Mouse (Mus musculus): ENCODE results near the gene Syne1.

Gene Syne1

GRCm38 (mm10) chr10:5059983-5060382 lies 491.3 kb downstream of the Syne1 start:
- no peak for DNase-seq (ENCODE audit: low spot score)

DNA sequence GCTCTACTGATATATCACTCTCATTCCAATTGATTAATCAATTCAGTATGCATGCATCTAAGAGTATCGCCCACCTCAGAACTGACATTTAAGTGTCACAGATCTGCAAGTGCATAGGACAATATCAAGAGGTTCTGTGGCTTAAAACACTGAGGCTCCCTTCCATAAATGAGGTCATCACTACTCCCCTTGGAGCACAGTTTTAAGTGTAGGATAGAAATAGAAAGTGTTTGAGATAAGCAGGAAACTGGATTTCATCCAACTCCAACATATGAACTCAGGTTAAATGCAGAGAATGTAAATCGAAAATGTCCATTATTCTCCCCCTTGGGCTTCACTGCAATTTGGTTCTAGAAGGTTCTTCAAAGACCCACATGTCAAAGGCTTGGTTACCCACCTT lies 492.4 kb downstream of the Syne1 start:
- no peak for DNase-seq (ENCODE audit: low spot score)

DNA sequence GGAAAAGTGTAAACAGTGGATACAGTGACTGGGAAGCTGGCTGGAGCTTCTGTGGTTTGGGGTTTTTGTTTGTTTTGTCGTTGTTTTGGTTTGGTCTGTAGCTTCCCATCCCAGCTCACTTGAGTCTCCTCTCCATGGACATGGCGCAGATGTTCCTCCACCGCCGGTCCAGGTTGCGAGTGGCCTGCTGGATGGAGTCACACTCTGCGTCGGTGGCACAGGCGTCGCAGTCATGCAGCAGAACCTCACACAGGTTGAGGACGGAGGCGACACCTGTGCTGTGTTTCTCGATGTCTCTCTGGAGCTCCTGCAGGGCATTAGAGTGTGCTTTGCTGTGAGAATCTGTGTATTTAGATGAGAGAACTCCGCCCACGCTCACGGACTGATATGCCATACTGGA lies 493.6 kb downstream of the Syne1 start:
- no peak for DNase-seq (ENCODE audit: low spot score)

GRCm38 (mm10) chr10:5056940-5057339 lies 494.3 kb downstream of the Syne1 start:
- no peak for DNase-seq (ENCODE audit: low spot score)

DNA sequence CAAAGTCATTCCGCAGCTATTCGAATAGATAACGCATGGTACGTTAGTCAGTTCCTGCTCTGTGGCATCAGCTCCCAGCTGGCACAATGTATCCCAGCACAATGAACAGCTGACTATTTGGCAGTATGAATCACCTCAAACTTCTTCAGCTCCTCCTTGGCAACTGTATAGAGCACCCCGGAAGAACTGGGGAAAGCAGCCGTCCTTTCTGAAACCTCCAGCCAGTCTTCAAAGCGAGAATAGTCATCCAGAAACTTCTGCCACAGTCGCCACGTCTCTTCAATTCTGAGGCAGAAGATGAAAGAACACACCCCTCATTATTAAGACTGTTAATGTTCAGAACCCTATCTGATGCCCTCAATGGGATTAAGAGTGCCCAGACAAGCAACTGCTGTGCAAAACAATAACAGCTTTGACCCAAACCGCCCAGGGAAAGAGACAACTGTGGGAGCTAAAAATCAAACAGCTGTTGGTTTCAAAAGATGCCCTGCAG lies 495.0 kb downstream of the Syne1 start:
- no peak for DNase-seq (ENCODE audit: low spot score)

- DNase-seq (ENCODE audit: low spot score): no peak
These were observed 505.6 kb downstream of the Syne1 start for GRCm38 (mm10) chr10:5045671-5046070.

GRCm38 (mm10) chr10:5045213-5045612 lies 506.1 kb downstream of the Syne1 start:
- DNase-seq (ENCODE audit: low spot score): no peak

GRCm38 (mm10) chr10:5044481-5044880 lies 506.8 kb downstream of the Syne1 start:
- DNase-seq (ENCODE audit: low spot score): no peak

DNA sequence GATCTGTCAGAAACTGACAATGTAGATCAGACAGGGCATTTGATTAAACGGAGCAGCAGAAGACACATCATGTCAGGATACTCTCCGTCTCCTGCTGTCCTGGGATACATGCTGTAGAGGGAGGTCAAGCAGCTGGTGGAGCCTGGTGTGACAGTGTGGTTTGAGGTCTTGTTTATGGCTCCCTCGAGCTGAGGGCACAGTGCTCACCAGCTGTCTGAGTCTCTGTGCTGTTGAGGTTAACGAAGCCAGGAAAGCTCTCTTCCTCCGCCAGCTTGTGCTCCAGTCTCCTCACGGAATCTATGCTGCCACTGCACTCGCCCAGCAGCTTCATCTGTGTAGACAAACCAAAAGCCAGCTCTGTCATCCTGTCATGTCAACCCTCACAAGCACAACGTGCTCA lies 510.0 kb downstream of the Syne1 start:
- no peak for DNase-seq (ENCODE audit: low spot score)

DNA sequence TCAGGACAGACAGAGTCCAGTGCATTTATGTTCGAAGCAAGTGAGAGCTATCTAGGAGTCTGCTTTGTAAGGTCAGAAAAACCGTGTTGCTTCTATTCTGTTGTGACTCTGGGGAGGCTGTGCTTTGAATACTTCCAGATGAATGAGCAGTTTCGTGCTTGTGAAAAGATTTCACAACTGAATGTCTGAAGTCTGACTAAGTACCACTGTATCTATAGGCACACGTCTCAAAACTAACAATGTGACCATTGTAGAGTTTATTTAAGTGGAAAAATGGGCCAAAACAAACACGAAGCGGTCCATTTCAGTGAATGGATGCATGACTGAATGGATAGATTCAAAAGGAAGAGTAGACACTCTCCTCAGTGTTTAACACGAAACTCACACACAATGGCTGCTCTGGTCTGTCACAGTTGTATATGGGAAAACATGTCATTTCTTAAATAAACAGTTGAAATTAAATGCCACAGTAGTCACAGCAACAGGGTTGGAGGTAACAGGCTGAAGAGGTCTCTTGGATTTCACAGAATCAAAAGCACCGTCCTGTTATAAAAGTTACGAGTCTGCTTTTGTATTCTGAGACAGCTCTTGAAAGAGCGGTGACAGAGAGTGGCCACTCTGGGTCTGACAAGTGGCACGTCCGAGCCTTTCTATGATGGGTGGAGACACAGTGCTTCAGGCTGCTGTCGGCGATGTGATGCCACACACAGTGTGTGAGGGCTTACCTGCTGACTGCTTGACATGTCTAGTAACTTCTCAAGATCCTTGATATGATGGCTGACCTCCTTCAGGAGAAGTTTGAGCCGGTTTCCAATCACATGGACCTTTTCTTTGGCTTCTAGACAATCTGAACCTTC lies 518.9 kb downstream of the Syne1 start:
- peak; percentile 28 for DNase-seq (ENCODE audit: low spot score)

- DNase-seq (ENCODE audit: low spot score): no peak
These were observed 521.4 kb downstream of the Syne1 start for GRCm38 (mm10) chr10:5029883-5030282.

DNA sequence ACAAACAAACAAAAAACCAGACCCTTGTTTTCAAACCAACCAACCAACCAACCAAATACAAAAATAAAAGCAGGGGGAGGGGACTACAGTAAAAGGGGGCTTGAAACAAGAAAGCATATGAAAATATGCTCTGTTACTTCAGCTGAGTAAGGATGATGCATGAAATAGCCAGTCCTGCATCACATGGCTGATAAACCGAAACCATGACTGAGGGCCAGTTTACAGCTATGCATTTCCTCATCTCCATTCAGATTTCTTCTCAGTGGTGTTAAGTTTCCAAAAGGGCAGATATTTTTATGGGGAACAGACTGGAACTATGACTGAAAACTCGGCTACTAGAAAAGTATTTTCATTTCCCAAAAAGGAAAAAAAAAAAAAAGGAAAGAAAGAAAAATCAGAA lies 522.1 kb downstream of the Syne1 start:
- DNase-seq (ENCODE audit: low spot score): no peak

- DNase-seq (ENCODE audit: low spot score): no peak
These were observed 523.0 kb downstream of the Syne1 start for GRCm38 (mm10) chr10:5028301-5028700.

GRCm38 (mm10) chr10:5027208-5027607 lies 524.1 kb downstream of the Syne1 start:
- DNase-seq (ENCODE audit: low spot score): no peak

DNA sequence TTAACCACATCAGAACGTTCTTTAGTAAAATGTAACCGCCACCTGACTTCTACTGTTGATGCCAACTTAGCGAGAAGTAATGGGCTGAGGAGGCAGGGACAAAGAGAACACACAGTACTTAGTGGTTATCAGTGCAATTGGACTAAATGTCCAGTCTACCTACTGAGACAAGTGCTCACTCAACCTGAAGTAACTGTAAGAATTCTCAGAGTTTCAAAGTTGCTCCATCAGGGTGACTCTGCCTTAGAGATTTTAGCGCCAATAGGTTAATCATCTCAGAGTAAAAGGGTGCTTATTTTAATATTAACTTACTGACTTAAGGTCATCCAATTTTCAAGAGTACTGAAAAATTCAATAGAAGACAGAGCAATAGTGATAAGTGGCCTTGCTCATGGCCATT lies 525.4 kb downstream of the Syne1 start:
- DNase-seq (ENCODE audit: low spot score): no peak

DNA sequence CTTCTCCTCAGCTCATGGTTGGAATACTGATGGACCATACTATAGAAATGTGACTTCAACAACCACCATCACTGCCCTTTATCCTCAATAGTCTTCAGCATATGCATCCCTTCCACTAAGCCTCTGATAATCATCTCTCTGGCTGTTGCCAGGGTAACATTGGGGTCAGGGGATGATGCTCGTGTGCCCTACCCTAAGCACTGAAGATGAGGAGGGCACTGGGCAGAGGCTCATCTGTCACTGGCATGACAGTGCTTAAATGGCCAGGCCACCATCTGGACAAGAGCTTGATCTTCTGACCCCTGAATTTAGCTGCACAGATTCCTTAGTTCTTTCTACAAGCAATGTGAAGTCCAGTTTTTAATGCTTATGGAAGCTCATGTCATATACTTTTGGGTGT lies 534.1 kb downstream of the Syne1 start:
- DNase-seq (ENCODE audit: low spot score): peak; percentile 1

- DNase-seq (ENCODE audit: low spot score): no peak
These were observed 536.3 kb downstream of the Syne1 start for GRCm38 (mm10) chr10:5014976-5015375.

DNA sequence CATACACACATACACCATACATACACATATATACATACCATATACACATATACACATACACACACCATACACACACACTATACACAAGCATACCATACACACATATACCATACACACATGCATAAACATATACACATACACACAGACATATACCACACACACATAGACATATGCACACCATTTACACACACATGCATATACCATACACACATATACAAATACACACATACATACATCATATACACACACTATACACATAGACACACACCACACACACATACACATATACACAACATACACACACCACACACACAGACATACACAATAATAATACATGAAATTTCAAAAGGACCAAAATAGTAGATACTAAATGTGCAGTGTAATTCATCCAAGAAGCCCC lies 539.3 kb downstream of the Syne1 start:
- DNase-seq (ENCODE audit: low spot score): no peak

- DNase-seq (ENCODE audit: low spot score): no peak
These were observed 542.4 kb downstream of the Syne1 start for GRCm38 (mm10) chr10:5008795-5009366.

- no peak for DNase-seq (ENCODE audit: low spot score)
These were observed 554.7 kb downstream of the Syne1 start for GRCm38 (mm10) chr10:4996592-4996991.

DNA sequence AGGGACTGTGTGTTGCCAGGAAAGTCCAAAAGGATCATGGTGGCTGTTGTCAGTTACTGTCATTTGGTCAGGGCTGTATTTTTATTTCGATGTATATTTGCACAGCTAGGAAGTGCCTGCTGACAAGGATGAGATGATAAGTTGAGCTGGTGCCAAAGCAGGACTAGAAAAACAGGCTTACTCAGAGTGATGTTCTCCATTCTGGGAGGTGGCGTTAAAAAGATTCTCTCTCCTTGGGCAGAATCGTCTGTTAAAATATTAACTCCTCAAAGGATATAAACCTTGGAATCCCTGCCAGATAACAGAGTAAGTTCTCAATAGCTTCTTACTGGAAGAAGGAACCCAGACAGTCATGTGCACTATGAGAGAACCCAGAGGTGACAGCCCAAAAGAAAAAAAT lies 557.5 kb downstream of the Syne1 start:
- DNase-seq (ENCODE audit: low spot score): no peak

DNA sequence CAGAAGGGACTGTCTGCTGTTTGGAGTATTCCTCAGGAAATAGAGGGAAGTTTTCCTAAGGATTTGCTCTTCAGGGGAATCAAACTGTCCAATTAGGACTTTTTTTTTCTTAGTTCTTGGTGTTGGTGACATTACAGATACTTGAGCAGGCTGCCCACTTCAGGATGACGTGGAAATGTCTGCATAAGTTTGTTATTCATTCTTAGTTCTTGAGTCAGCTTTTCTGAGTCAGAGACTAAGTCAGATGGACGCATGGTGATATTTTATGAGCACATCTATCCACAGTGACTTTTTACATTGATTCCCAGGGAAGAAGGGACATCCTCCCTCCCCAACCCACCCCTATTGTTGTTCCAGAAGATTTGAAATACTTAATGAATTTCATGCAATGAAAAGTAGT lies 567.4 kb downstream of the Syne1 start:
- no peak for DNase-seq (ENCODE audit: low spot score)

DNA sequence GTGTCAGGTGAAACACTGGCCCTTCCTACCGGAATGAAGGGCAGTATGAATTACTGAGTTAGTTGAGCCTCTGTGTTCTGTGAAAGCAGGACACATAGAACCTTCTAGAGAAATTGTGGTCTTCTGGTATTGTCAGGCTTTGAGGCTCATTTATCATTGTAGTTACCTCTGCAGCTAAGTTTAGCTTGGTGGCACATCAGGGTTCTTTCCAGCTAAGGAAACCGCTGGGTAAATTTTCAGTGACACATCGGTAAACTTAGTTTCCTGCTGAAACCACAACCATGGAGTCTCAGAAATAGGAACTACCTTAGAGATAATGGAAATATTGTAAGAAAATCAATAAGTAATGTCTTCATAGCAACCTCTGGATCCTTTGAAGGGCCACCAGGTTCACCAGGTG lies 573.9 kb downstream of the Syne1 start:
- no peak for DNase-seq (ENCODE audit: low spot score)

DNA sequence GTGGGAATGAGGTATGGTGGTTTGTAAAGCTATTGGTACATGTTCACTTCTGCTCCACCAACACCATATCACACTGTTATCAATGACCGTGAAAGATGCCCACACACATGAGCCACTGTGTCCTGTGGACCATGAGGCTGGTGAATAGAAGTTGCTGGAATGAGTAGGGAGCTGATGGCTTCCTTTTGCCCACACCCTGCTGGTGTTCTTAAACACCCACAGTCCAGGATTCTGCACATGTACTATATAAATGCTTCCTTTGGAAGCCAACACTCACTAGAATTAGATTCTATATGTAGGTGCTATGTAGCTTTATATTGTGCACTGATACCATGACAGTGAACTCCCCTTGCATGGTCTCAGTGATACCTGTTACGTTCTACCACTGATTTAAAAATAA lies 574.7 kb downstream of the Syne1 start:
- no peak for DNase-seq (ENCODE audit: low spot score)
